Mouse (Mus musculus): ENCODE measurements around the gene Gm6614.
"Not testable (repeated sequence)": the region's sequence is repeated elsewhere in the genome, so short reads cannot be mapped to it uniquely, and the experiment has no call there.

The Gm6614 gene

GRCm38 (mm10) chr6:142011364-142011955 is at the start of gene Gm6614:
TSS of gene Gm6614 (minus strand) at chr6:142011414.
- DNase-seq (ENCODE audit: low spot score): no peak

GRCm38 (mm10) chr6:142058281-142058680 is 47.1 kb upstream of the Gm6614 start:
- DNase-seq (ENCODE audit: low spot score): not testable (repeated sequence)

- no peak for DNase-seq (ENCODE audit: low spot score)
Observed at GRCm38 (mm10) chr6:142047689-142048088, 36.5 kb upstream of the Gm6614 start.

GRCm38 (mm10) chr6:142045746-142046145 is 34.5 kb upstream of the Gm6614 start:
- no peak for DNase-seq (ENCODE audit: low spot score)

- DNase-seq (ENCODE audit: low spot score): no peak
Observed at GRCm38 (mm10) chr6:142041896-142042295, 30.7 kb upstream of the Gm6614 start.

GRCm38 (mm10) chr6:142040306-142041175 is 29.3 kb upstream of the Gm6614 start:
- DNase-seq (ENCODE audit: low spot score): peak; percentile 7

GRCm38 (mm10) chr6:142035771-142036170 is 24.6 kb upstream of the Gm6614 start:
- DNase-seq (ENCODE audit: low spot score): no peak

GRCm38 (mm10) chr6:142021671-142022070 is 10.5 kb upstream of the Gm6614 start:
- DNase-seq (ENCODE audit: low spot score): no peak

- no peak for DNase-seq (ENCODE audit: low spot score)
Observed at GRCm38 (mm10) chr6:141986772-141987171, 24.4 kb downstream of the Gm6614 start.

- DNase-seq (ENCODE audit: low spot score): no peak
Observed at GRCm38 (mm10) chr6:141984644-141985043, 26.6 kb downstream of the Gm6614 start.

- no peak for DNase-seq (ENCODE audit: low spot score)
Observed at GRCm38 (mm10) chr6:141962420-141962819, 48.8 kb downstream of the Gm6614 start.

- DNase-seq (ENCODE audit: low spot score): no peak
Observed at GRCm38 (mm10) chr6:141961861-141962260, 49.4 kb downstream of the Gm6614 start.

- DNase-seq (ENCODE audit: low spot score): no peak
Observed at GRCm38 (mm10) chr6:141960482-141960881, 50.7 kb downstream of the Gm6614 start.

- DNase-seq (ENCODE audit: low spot score): no peak
Observed at GRCm38 (mm10) chr6:141946862-141947261, 64.4 kb downstream of the Gm6614 start, which contains the start of gene Slco1a1. TSS of gene Slco1a1 (minus strand) at chr6:141946962.

- no peak for DNase-seq (ENCODE audit: low spot score)
Observed at GRCm38 (mm10) chr6:141940451-141940850, 70.8 kb downstream of the Gm6614 start.
